Mouse (Mus musculus): ENCODE measurements around the gene Slc52a3.

DNA sequence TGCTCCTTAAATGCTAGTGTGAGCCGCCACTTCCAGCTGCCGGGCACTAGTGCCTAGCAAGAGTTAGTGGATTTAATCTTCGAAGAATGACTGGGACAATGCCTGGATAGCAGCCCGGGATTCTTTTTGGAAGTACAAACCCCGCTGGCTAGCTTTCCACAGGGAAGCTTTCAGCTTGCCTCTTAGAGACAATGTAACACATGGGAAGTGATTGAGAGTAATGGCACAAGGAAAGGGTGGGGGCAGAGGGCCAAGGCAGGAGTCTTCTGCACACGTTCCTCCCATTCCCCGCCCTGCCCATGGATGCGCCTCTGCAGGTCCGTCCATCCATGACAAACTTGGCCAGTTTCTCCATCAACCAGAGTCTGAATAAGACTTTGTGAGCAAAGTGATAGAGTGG is 20.4 kb downstream of the Slc52a3 start:
- no peak for TF ChIP-seq CTCF (IDR thresholded peaks at IDR 0.05; ENCODE audit: borderline replicate concordance, extremely low read depth, insufficient read depth, insufficient read length)
- no peak for TF ChIP-seq POLR2A (IDR thresholded peaks at IDR 0.05; ENCODE audit: borderline replicate concordance, extremely low read depth, insufficient read depth, insufficient read length, poor library complexity, severe bottlenecking)

Measured in brain, embryonic 14.5 days (tissue).